Mouse (Mus musculus) kidney, embryonic 16.5 days (tissue): ENCODE measurements around the gene Glra4. TPM values are rescaled to one million over a fixed set of nuclear protein-coding genes. Genes with fewer than 3 reads are reported as not detected.
"Not testable (repeated sequence)": the region's sequence is repeated elsewhere in the genome, so short reads cannot be mapped to it uniquely, and the experiment has no call there.

ENCODE experiments used
- ATAC-seq: fragments of 200-750 bp; cut with Nextera tagmentation; 2 replicates; pipeline ENCODE4 v1.8.0; 2017; ENCODE audit warnings: moderate TSS enrichment; ENCODE audit not compliant: low FRiP score, low TSS enrichment
- H3K27ac ChIP-seq: fragments of 300-500 bp; sonication (generic); 2 replicates; pipeline ENCODE4 v1.5.1; 2014; ENCODE audit warnings: low read length
- H3K27me3 ChIP-seq: fragments of 300-500 bp; sonication (generic); 2 replicates; pipeline ENCODE4 v1.6.1; 2014; ENCODE audit warnings: low read length, control low read depth, mixed read lengths; ENCODE audit not compliant: insufficient read depth
- H3K36me3 ChIP-seq: fragments of 300-500 bp; sonication (generic); 2 replicates; pipeline ENCODE4 v1.6.1; 2014; ENCODE audit warnings: low read length, control low read depth, mixed read lengths; ENCODE audit not compliant: insufficient read depth
- H3K4me1 ChIP-seq: fragments of 300-500 bp; sonication (generic); 2 replicates; pipeline ENCODE4 v1.6.1; 2014; ENCODE audit warnings: low read length, control low read depth, mixed read lengths; ENCODE audit not compliant: insufficient read depth
- H3K4me2 ChIP-seq: fragments of 300-500 bp; sonication (generic); replicated peaks from 2 replicates; pipeline ENCODE4 v1.6.1; 2014; ENCODE audit warnings: low read depth, low read length
- H3K4me3 ChIP-seq: fragments of 300-500 bp; sonication (generic); 2 replicates; pipeline ENCODE4 v1.5.1; 2014; ENCODE audit warnings: mild to moderate bottlenecking, low read length
- H3K9ac ChIP-seq: fragments of 300-500 bp; sonication (generic); replicated peaks from 2 replicates; pipeline ENCODE4 v1.6.1; 2014; ENCODE audit warnings: low read length
- H3K9me3 ChIP-seq: fragments of 300-500 bp; sonication (generic); 2 replicates; pipeline ENCODE4 v1.6.1; 2016; ENCODE audit warnings: low read length, control low read depth
- WGBS: fragments of 180-500 bp; shearing (Covaris S2); extraction: QIAGEN DNeasy Blood & Tissue Kit; methylation state at CpG from one replicate; pipeline ENCODE4 v1.1.7; 2014; 5-methylcytosine and 5-hydroxymethylcytosine counted together
- polyA plus RNA-seq: library from polyadenylated mRNA; unstranded; fragments of >200 nt; fragmentation: Nextera tagmentation; extraction: Ambion mirVana; gene quantifications from 2 replicates; pipeline ENCODE4 v1.2.1, GENCODE M21; 2015

Glra4 gene
- polyA plus RNA-seq, 1 experiment from 2014 or later, result not detected

GRCm38 (mm10) chrX:136740791-136741650 is 38.9 kb downstream of the Glra4 start:
- ATAC-seq, result peak; percentile 98
- Histone ChIP-seq H3K9me3 (no peaks in the 10 kb centered on the region), H3K36me3 (peaks cover 5% of the 10 kb centered on the region; the same call in 1 of the 2 replicates), H3K4me2 (no peak overlapping the region; the same call in 1 of the 2 replicates), H3K4me1 (peaks cover 8% of the 10 kb centered on the region), H3K27me3 (no peaks in the 10 kb centered on the region), H3K9ac (peak overlapping the region; percentile 78), H3K27ac (peak overlapping the region; percentile 95), H3K4me3 (peak overlapping the region; percentile 66)
- 23% methylated on average over 39 of the region's 39 CpGs for WGBS

- H3K36me3 ChIP-seq, result peaks cover 5% of the 10 kb centered on the region; the same call in 1 of the 2 replicates
- no peak for ATAC-seq
- H3K4me2 ChIP-seq, result peak overlapping the region; percentile 55
- no peaks in the 10 kb centered on the region for H3K9me3 ChIP-seq
- peak overlapping the region; percentile 83 for H3K27ac ChIP-seq
- 24% methylated on average over 15 of the region's 15 CpGs for WGBS
- H3K27me3 ChIP-seq, result no peaks in the 10 kb centered on the region
- peaks cover 8% of the 10 kb centered on the region for H3K4me1 ChIP-seq
- peak overlapping the region; percentile 78 for H3K9ac ChIP-seq
- peak overlapping the region; percentile 66 for H3K4me3 ChIP-seq
Observed at GRCm38 (mm10) chrX:136740087-136740790, 39.7 kb downstream of the Glra4 start.

- Histone ChIP-seq H3K36me3 (no peaks in the 10 kb centered on the region), H3K27me3 (no peaks in the 10 kb centered on the region), H3K9me3 (no peaks in the 10 kb centered on the region), H3K4me2 (no peak overlapping the region), H3K4me3 (no peak overlapping the region), H3K4me1 (no peaks in the 10 kb centered on the region), H3K27ac (no peak overlapping the region), H3K9ac (no peak overlapping the region)
- WGBS, result 79% methylated on average over 4 of the region's 4 CpGs
- ATAC-seq, result no peak
Observed at GRCm38 (mm10) chrX:136732016-136732415, 47.9 kb downstream of the Glra4 start.

GRCm38 (mm10) chrX:136714742-136715474 is 65.0 kb downstream of the Glra4 start:
- H3K9me3 ChIP-seq, H3K4me3 ChIP-seq, H3K27me3 ChIP-seq, H3K4me2 ChIP-seq, H3K9ac ChIP-seq, H3K4me1 ChIP-seq, H3K36me3 ChIP-seq: not testable (repeated sequence)
- 0 out of 2 replicates have a peak overlapping the region, but pooled peaks have one; percentile 44 for H3K27ac ChIP-seq
- WGBS, result 42% methylated on average over 2 of the region's 3 CpGs
- peak; percentile 96 for ATAC-seq

GRCm38 (mm10) chrX:136708782-136709181 is 71.2 kb downstream of the Glra4 start:
- 25% methylated on average over 14 of the region's 14 CpGs for WGBS
- Histone ChIP-seq H3K27me3 (peaks cover 9% of the 10 kb centered on the region), H3K4me1 (no peaks in the 10 kb centered on the region), H3K36me3 (no peaks in the 10 kb centered on the region), H3K4me2 (peak overlapping the region; percentile 63), H3K9me3 (no peaks in the 10 kb centered on the region), H3K27ac (peak overlapping the region; percentile 79), H3K4me3 (peak overlapping the region; percentile 59), H3K9ac (peak overlapping the region; percentile 74)
- ATAC-seq, result peak; percentile 10; the same call in 1 of the 2 replicates

GRCm38 (mm10) chrX:136708168-136708681 is 71.7 kb downstream of the Glra4 start:
- Histone ChIP-seq H3K9ac (peak overlapping the region; percentile 74), H3K4me3 (peak overlapping the region; percentile 59), H3K36me3 (no peaks in the 10 kb centered on the region), H3K27ac (peak overlapping the region; percentile 79), H3K4me2 (peak overlapping the region; percentile 63), H3K4me1 (no peaks in the 10 kb centered on the region), H3K27me3 (peaks cover 5% of the 10 kb centered on the region; the same call in 1 of the 2 replicates), H3K9me3 (no peaks in the 10 kb centered on the region)
- ATAC-seq, result peak; percentile 95
- 26% methylated on average over 18 of the region's 18 CpGs for WGBS

Other genes starting within 250 kb of the Glra4 start
- gene Kir3dl2, start 236.1 kb downstream of the Glra4 start, polyA plus RNA-seq, result not detected in 2 replicates
- 7.2 and 9.0 TPM in 2 replicates for gene Tceal3, start 189.3 kb downstream of the Glra4 start, polyA plus RNA-seq
- 9.7 and 10.9 TPM in 2 replicates for gene Tceal1, start 72.2 kb downstream of the Glra4 start, polyA plus RNA-seq
- 557 and 569 TPM in 2 replicates for gene Morf4l2, start 36.5 kb downstream of the Glra4 start, polyA plus RNA-seq
- gene Plp1, start 42.5 kb upstream of the Glra4 start, polyA plus RNA-seq, result 3.8 and 5.0 TPM in 2 replicates
- gene Rab9b, start 88.6 kb upstream of the Glra4 start, polyA plus RNA-seq, result 0.15 and 0.21 TPM in 2 replicates
- not detected in 2 replicates for gene H2bfm, start 147.2 kb upstream of the Glra4 start, polyA plus RNA-seq
- gene Tmsb15b2, start 195.4 kb upstream of the Glra4 start, polyA plus RNA-seq, result 28.5 and 33.2 TPM in 2 replicates
- gene Tmsb15l, start 196.7 kb upstream of the Glra4 start, polyA plus RNA-seq, result 4.7 and 6.6 TPM in 2 replicates
- gene Tmsb15b1, start 196.7 kb upstream of the Glra4 start, polyA plus RNA-seq, result 21.3 and 23.7 TPM in 2 replicates
- gene Zcchc18, start 213.0 kb upstream of the Glra4 start, polyA plus RNA-seq, result 26.1 and 30.8 TPM in 2 replicates